Mouse (Mus musculus): ENCODE data around the gene Fgl2. TPM values are rescaled to one million over a fixed set of nuclear protein-coding genes. Genes with fewer than 3 reads are reported as not detected.
A peak's percentile ranks its signal among the peaks of the same experiment; 100 is the strongest.
"Not testable (repeated sequence)": the region's sequence is repeated elsewhere in the genome, so short reads cannot be mapped to it uniquely, and the experiment has no call there.

The Fgl2 gene
- polyA plus RNA-seq (2012; rRNA removed) = 4.2 and 5.4 TPM in 2 replicates

- H3K36me3 ChIP-seq (ENCODE audit: control insufficient read depth, insufficient read depth, low read length) = no peaks in the 10 kb centered on the region
Observed at GRCm38 (mm10) chr5:21372493-21373179, at the start of gene Fgl2. Gene Fgl2 (plus strand): TSS chr5:21372642.

GRCm38 (mm10) chr5:21326494-21326893 is 45.9 kb upstream of the Fgl2 start:
- no peaks in the 10 kb centered on the region for H3K27me3 ChIP-seq (ENCODE audit: control insufficient read depth, insufficient read depth, low read length)
- H3K4me3 ChIP-seq (ENCODE audit: control insufficient read depth, insufficient read depth, low read length) = no peak overlapping the region
- no peaks in the 10 kb centered on the region for H3K36me3 ChIP-seq (ENCODE audit: control insufficient read depth, insufficient read depth, low read length)
- no peak for TF ChIP-seq CTCF (IDR thresholded peaks at IDR 0.05; ENCODE audit: borderline replicate concordance, control insufficient read depth, extremely low read depth, insufficient read depth, low read length, poor library complexity)
- TF ChIP-seq POLR2A (IDR thresholded peaks at IDR 0.05; ENCODE audit: control insufficient read depth, extremely low read depth, insufficient read depth, low read length, poor library complexity) = no peak
- H3K4me1 ChIP-seq (replicated peaks; ENCODE audit: control insufficient read depth, insufficient read depth, low read length) = no peaks in the 10 kb centered on the region; the same call in 1 of the 2 replicates
- WGBS = 19% methylated on average over 1 of the region's 1 CpGs
- peak; percentile 80 for DNase-seq
- no peak overlapping the region for H3K27ac ChIP-seq (ENCODE audit: control insufficient read depth, insufficient read depth, low read length)

More at GRCm38 (mm10) chr5:21372493-21373179, at the start of gene Fgl2:
- no peaks in the 10 kb centered on the region; the same call in 1 of the 2 replicates for H3K27me3 ChIP-seq (ENCODE audit: control insufficient read depth, insufficient read depth, low read length)
- DNase-seq = peak; percentile 11
- peaks cover 5% of the 10 kb centered on the region; the same call in 1 of the 2 replicates for H3K4me1 ChIP-seq (replicated peaks; ENCODE audit: control insufficient read depth, insufficient read depth, low read length)
- H3K4me3 ChIP-seq (ENCODE audit: control insufficient read depth, insufficient read depth, low read length) = peak within 1 kb of the TSS; percentile 31
- TF ChIP-seq CTCF (IDR thresholded peaks at IDR 0.05; ENCODE audit: borderline replicate concordance, control insufficient read depth, extremely low read depth, insufficient read depth, low read length, poor library complexity) (no peak), POLR2A (IDR thresholded peaks at IDR 0.05; ENCODE audit: control insufficient read depth, extremely low read depth, insufficient read depth, low read length, poor library complexity) (no peak)
- 9% methylated on average over 31 of the region's 31 CpGs for WGBS
- H3K27ac ChIP-seq (ENCODE audit: control insufficient read depth, insufficient read depth, low read length) = no peak within 1 kb of the TSS

GRCm38 (mm10) chr5:21328560-21328959 is 43.9 kb upstream of the Fgl2 start:
- Histone ChIP-seq H3K4me3 (ENCODE audit: control insufficient read depth, insufficient read depth, low read length) (no peak overlapping the region), H3K27ac (ENCODE audit: control insufficient read depth, insufficient read depth, low read length) (no peak overlapping the region), H3K36me3 (ENCODE audit: control insufficient read depth, insufficient read depth, low read length) (no peaks in the 10 kb centered on the region), H3K4me1 (replicated peaks; ENCODE audit: control insufficient read depth, insufficient read depth, low read length) (no peaks in the 10 kb centered on the region; the same call in 1 of the 2 replicates), H3K27me3 (ENCODE audit: control insufficient read depth, insufficient read depth, low read length) (no peaks in the 10 kb centered on the region)
- 74% methylated on average over 1 of the region's 1 CpGs for WGBS
- TF ChIP-seq POLR2A (IDR thresholded peaks at IDR 0.05; ENCODE audit: control insufficient read depth, extremely low read depth, insufficient read depth, low read length, poor library complexity) = no peak
- TF ChIP-seq CTCF (IDR thresholded peaks at IDR 0.05; ENCODE audit: borderline replicate concordance, control insufficient read depth, extremely low read depth, insufficient read depth, low read length, poor library complexity) = no peak
- DNase-seq = no peak

GRCm38 (mm10) chr5:21329672-21330665 is 42.5 kb upstream of the Fgl2 start:
- Histone ChIP-seq H3K27ac (ENCODE audit: control insufficient read depth, insufficient read depth, low read length) (no peak overlapping the region), H3K36me3 (ENCODE audit: control insufficient read depth, insufficient read depth, low read length) (no peaks in the 10 kb centered on the region), H3K4me3 (ENCODE audit: control insufficient read depth, insufficient read depth, low read length) (no peak overlapping the region), H3K27me3 (ENCODE audit: control insufficient read depth, insufficient read depth, low read length) (no peaks in the 10 kb centered on the region), H3K4me1 (replicated peaks; ENCODE audit: control insufficient read depth, insufficient read depth, low read length) (no peaks in the 10 kb centered on the region; the same call in 1 of the 2 replicates)
- no peak for TF ChIP-seq CTCF (IDR thresholded peaks at IDR 0.05; ENCODE audit: borderline replicate concordance, control insufficient read depth, extremely low read depth, insufficient read depth, low read length, poor library complexity)
- no peak for TF ChIP-seq POLR2A (IDR thresholded peaks at IDR 0.05; ENCODE audit: control insufficient read depth, extremely low read depth, insufficient read depth, low read length, poor library complexity)
- WGBS = 85% methylated on average over 11 of the region's 11 CpGs
- DNase-seq = no peak

GRCm38 (mm10) chr5:21331656-21332055 is 40.8 kb upstream of the Fgl2 start:
- DNase-seq = no peak
- no peaks in the 10 kb centered on the region for H3K4me1 ChIP-seq (replicated peaks; ENCODE audit: control insufficient read depth, insufficient read depth, low read length)
- no peaks in the 10 kb centered on the region for H3K36me3 ChIP-seq (ENCODE audit: control insufficient read depth, insufficient read depth, low read length)
- H3K4me3 ChIP-seq (ENCODE audit: control insufficient read depth, insufficient read depth, low read length) = no peak overlapping the region
- 75% methylated on average over 5 of the region's 5 CpGs for WGBS
- TF ChIP-seq POLR2A (IDR thresholded peaks at IDR 0.05; ENCODE audit: control insufficient read depth, extremely low read depth, insufficient read depth, low read length, poor library complexity) (no peak), CTCF (IDR thresholded peaks at IDR 0.05; ENCODE audit: borderline replicate concordance, control insufficient read depth, extremely low read depth, insufficient read depth, low read length, poor library complexity) (no peak)
- H3K27me3 ChIP-seq (ENCODE audit: control insufficient read depth, insufficient read depth, low read length) = no peaks in the 10 kb centered on the region
- no peak overlapping the region for H3K27ac ChIP-seq (ENCODE audit: control insufficient read depth, insufficient read depth, low read length)

GRCm38 (mm10) chr5:21332119-21332518 is 40.3 kb upstream of the Fgl2 start:
- Histone ChIP-seq H3K36me3 (ENCODE audit: control insufficient read depth, insufficient read depth, low read length) (no peaks in the 10 kb centered on the region), H3K27me3 (ENCODE audit: control insufficient read depth, insufficient read depth, low read length) (no peaks in the 10 kb centered on the region), H3K4me3 (ENCODE audit: control insufficient read depth, insufficient read depth, low read length) (no peak overlapping the region), H3K27ac (ENCODE audit: control insufficient read depth, insufficient read depth, low read length) (no peak overlapping the region), H3K4me1 (replicated peaks; ENCODE audit: control insufficient read depth, insufficient read depth, low read length) (no peaks in the 10 kb centered on the region)
- DNase-seq = no peak
- WGBS = 15% methylated on average over 1 of the region's 1 CpGs
- TF ChIP-seq CTCF (IDR thresholded peaks at IDR 0.05; ENCODE audit: borderline replicate concordance, control insufficient read depth, extremely low read depth, insufficient read depth, low read length, poor library complexity) = no peak
- no peak for TF ChIP-seq POLR2A (IDR thresholded peaks at IDR 0.05; ENCODE audit: control insufficient read depth, extremely low read depth, insufficient read depth, low read length, poor library complexity)

- H3K36me3 ChIP-seq (ENCODE audit: control insufficient read depth, insufficient read depth, low read length); H3K27me3 ChIP-seq (ENCODE audit: control insufficient read depth, insufficient read depth, low read length); H3K27ac ChIP-seq (ENCODE audit: control insufficient read depth, insufficient read depth, low read length); DNase-seq; H3K4me1 ChIP-seq (replicated peaks; ENCODE audit: control insufficient read depth, insufficient read depth, low read length); H3K4me3 ChIP-seq (ENCODE audit: control insufficient read depth, insufficient read depth, low read length): not testable (repeated sequence)
Observed at GRCm38 (mm10) chr5:21342265-21342664, 30.2 kb upstream of the Fgl2 start.
